Mouse (Mus musculus): ENCODE measurements around the gene Sec11a.

- no peak for TF ChIP-seq POLR2A (IDR thresholded peaks at IDR 0.05; ENCODE audit: insufficient read depth, low read depth, low read length)
- TF ChIP-seq CTCF (IDR thresholded peaks at IDR 0.05; ENCODE audit: insufficient read depth, low read depth, low read length) = no peak
Measured at GRCm38 (mm10) chr7:80971419-80971818, 23.8 kb upstream of the Sec11a start.

Data from olfactory bulb, adult 2 months (tissue).